Mouse (Mus musculus) limb, embryonic 14.5 days (tissue): Measurements from ENCODE around the gene Pde6h. TPM values are rescaled to one million over a fixed set of nuclear protein-coding genes. Genes with fewer than 3 reads are reported as not detected.

ENCODE experiments used
- ATAC-seq: fragments of 200-750 bp; cut with Nextera tagmentation; 2 replicates; pipeline ENCODE4 v1.8.0; 2017; ENCODE audit warnings: low read depth, moderate number of reproducible peaks, moderate TSS enrichment; ENCODE audit not compliant: low FRiP score
- DNase-seq: peaks from one replicate; pipeline ENCODE4 v3.0.0-alpha.2; 2015; ENCODE audit warnings: low spot score
- H3K27ac ChIP-seq: fragments of 300-500 bp; sonication (generic); replicated peaks from 2 replicates; pipeline ENCODE4 v1.5.1; 2014; ENCODE audit warnings: low read depth, mild to moderate bottlenecking, low read length, moderate library complexity, mixed read lengths
- H3K27me3 ChIP-seq: fragments of 300-500 bp; sonication (generic); 2 replicates; pipeline ENCODE4 v1.6.1; 2014; ENCODE audit warnings: low read length, mixed read lengths; ENCODE audit not compliant: control insufficient read depth, insufficient read depth
- H3K36me3 ChIP-seq: fragments of 300-500 bp; sonication (generic); 2 replicates; pipeline ENCODE4 v1.6.1; 2014; ENCODE audit warnings: mild to moderate bottlenecking, low read length, moderate library complexity, mixed read lengths; ENCODE audit not compliant: control insufficient read depth, insufficient read depth
- H3K4me1 ChIP-seq: fragments of 300-500 bp; sonication (generic); 2 replicates; pipeline ENCODE4 v1.6.1; 2014; ENCODE audit warnings: antibody characterized with exemption, low read length, mixed read lengths; ENCODE audit not compliant: control insufficient read depth, insufficient read depth
- H3K4me2 ChIP-seq: fragments of 300-500 bp; sonication (generic); replicated peaks from 2 replicates; pipeline ENCODE4 v1.6.1; 2014; ENCODE audit warnings: low read depth, mild to moderate bottlenecking, low read length, moderate library complexity; ENCODE audit not compliant: severe bottlenecking
- H3K4me3 ChIP-seq: fragments of 300-500 bp; sonication (generic); replicated peaks from 2 replicates; pipeline ENCODE4 v1.5.1; 2014; ENCODE audit warnings: low read length
- H3K9ac ChIP-seq: fragments of 300-500 bp; sonication (generic); 2 replicates; pipeline ENCODE4 v1.6.1; 2014; ENCODE audit warnings: mild to moderate bottlenecking, low read depth, low read length, moderate library complexity; ENCODE audit not compliant: severe bottlenecking
- H3K9me3 ChIP-seq: fragments of 300-500 bp; sonication (generic); 2 replicates; pipeline ENCODE4 v1.6.1; 2016; ENCODE audit warnings: low read length; ENCODE audit not compliant: control insufficient read depth
- POLR2A ChIP-seq: fragments of 200-500 bp; IDR thresholded peaks from 2 replicates; pipeline ENCODE4 v1.8.0; 2012; ENCODE audit warnings: inconsistent platforms, mild to moderate bottlenecking, moderate library complexity, borderline replicate concordance; ENCODE audit not compliant: insufficient read depth, insufficient read length; ENCODE audit errors: extremely low read depth
- WGBS: fragments of 180-500 bp; shearing (Covaris S2); extraction: QIAGEN DNeasy Blood & Tissue Kit; methylation state at CpG from one replicate; pipeline ENCODE4 v1.1.7; 2014; 5-methylcytosine and 5-hydroxymethylcytosine counted together
- polyA plus RNA-seq, 2 experiments: library from polyadenylated mRNA; depleted of rRNA in 1 of 2; stranded (reverse) in 1 of 2; unstranded in 1 of 2; fragments of >200 nt; fragmentation: Nextera tagmentation in 1 of 2; extraction: Ambion mirVana in 1 of 2; gene quantifications; 2 replicates each; pipeline versions ENCODE4 v1.2.1 to v1.2.3; 2012 to 2014

Pde6h gene
- polyA plus RNA-seq, 2 experiments: 0.20 to 0.23 TPM

DNA sequence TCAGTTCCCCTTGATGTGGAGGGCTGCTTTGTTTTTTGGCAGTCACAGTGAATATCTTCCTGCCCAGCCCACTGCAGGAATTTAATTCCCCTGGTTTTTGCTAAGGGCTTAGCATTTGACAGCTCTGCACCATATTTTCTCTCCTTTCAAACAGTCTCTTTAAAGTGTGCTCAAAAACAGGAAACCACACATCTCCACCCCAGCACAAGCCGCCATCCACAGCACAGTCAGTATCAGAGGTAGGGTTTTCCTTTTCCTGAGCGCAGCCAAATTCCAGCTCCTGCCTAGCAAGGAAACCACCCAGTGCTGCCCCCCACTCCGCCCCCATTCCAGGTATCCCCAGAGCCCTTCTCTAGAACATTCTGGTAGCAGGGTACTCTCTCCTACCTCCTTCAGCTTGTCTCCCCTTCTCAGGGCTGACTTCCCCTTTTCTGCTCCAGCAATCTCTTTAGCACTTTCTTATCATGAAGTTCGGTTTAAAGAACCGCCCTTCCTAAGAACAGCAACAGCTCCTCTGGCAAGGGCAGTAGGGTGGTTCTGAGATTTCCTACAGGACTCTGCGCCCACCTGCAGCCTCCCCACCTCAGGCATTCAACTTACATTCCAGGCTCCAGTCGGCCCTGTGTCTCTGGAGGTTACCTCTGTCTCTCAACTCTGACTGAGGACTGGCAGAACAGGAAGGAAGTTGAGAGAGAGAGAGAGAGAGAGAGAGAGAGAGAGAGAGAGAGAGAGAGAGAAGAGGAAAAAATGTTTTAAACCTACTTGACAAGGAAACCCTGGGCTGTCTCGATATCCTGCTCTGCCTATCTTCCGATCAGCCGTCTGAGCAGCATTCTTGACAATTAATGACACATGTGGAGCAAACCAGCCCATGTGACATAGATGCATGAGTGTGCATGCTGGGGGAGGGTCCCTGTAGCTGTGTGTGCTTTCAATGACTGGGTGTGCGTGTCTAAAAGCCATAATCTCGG lies 17.7 kb downstream of the Pde6h start, which contains the start of gene Arhgdib:
TSS of gene Arhgdib (minus strand) at position 849 of the 971 bp plus-strand sequence.
- WGBS: 22% methylated on average over 12 of the region's 12 CpGs
- peak within 1 kb of the TSS; percentile 7 for H3K4me3 ChIP-seq

DNA sequence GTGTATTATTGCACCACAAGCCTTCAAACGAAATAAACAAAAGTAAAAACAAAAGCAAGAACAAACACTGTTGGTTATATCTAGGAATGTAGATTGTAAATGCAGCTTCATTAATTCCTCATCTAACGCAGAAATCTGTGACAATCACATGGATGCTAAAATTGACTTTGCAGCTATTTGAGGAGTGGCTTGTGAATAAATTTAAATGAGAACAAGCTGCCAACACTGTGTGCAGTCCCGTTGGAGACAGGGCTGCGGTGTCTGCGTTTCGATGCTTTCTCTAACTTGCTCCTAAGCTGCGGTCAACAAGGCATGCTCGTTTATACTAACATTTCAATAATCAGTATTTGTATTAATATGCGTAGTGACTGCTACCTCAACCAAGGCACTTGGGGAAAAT lies 18.6 kb downstream of the Pde6h start:
- Histone ChIP-seq H3K4me3 (no peak overlapping the region), H3K36me3 (no peaks in the 10 kb centered on the region), H3K27me3 (no peaks in the 10 kb centered on the region), H3K4me1 (peaks cover 34% of the 10 kb centered on the region), H3K9me3 (no peaks in the 10 kb centered on the region), H3K4me2 (no peak overlapping the region), H3K9ac (no peak overlapping the region), H3K27ac (no peak overlapping the region)
- TF ChIP-seq POLR2A: no peak
- ATAC-seq: no peak
- WGBS: 54% methylated on average over 9 of the region's 9 CpGs
- no peak for DNase-seq

More for the DNA sequence above, 17.7 kb downstream of the Pde6h start, which contains the start of gene Arhgdib:
- H3K9me3 ChIP-seq: no peaks in the 10 kb centered on the region
- H3K27me3 ChIP-seq: no peaks in the 10 kb centered on the region
- H3K36me3 ChIP-seq: no peaks in the 10 kb centered on the region
- H3K27ac ChIP-seq: peak within 1 kb of the TSS; percentile 85
- H3K4me2 ChIP-seq: peak within 1 kb of the TSS; percentile 26
- no peak for TF ChIP-seq POLR2A
- DNase-seq (peak; percentile 49), ATAC-seq (peak; percentile 38; the same call in 1 of the 2 replicates)
- H3K4me1 ChIP-seq: peaks cover 32% of the 10 kb centered on the region
- H3K9ac ChIP-seq: peak within 1 kb of the TSS; percentile 34

DNA sequence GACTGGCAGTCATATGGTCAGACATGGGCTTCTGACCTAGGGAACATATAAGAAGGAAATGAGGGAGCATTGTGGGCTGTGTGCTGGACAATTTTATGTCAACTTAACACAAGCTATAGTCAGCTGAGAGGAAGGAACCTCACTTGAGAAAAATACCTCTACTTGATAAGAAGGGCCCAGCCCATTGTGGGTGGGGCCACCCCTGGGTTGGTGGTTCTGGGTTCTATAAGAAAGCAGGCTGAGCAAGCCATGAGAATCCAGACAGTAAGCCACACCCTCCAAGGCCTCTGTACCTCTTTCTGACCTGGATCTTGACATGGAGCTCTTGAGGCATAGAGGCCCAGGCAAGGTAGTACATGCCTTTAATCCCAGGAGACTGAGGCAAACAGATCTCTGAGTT lies 19.8 kb downstream of the Pde6h start:
- no peaks in the 10 kb centered on the region for H3K36me3 ChIP-seq
- no peaks in the 10 kb centered on the region for H3K9me3 ChIP-seq
- no peak for DNase-seq
- H3K4me2 ChIP-seq: no peak overlapping the region
- H3K4me1 ChIP-seq: peaks cover 41% of the 10 kb centered on the region
- H3K4me3 ChIP-seq: no peak overlapping the region
- no peak overlapping the region for H3K27ac ChIP-seq
- no peak for ATAC-seq
- H3K9ac ChIP-seq: no peak overlapping the region
- TF ChIP-seq POLR2A: no peak
- H3K27me3 ChIP-seq: no peaks in the 10 kb centered on the region

DNA sequence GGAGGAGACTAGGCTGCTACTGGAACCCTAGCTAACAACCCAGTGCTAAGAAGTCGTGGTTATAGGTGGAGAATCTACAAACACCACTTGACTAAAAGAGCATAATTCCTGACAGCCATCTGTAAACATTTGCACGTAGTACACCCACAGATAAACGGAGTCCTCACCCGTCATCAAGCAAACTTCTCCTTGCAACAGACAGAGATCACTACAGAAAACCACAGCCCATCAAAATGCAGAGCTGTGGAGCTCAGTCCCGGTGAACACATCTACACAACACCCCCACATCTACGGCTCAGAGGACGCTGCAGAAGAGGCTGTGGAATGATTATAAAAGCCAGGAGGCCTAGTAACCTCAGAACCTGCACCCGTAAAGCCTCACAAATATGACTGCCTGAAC lies 20.9 kb downstream of the Pde6h start:
- H3K4me2 ChIP-seq: no peak overlapping the region
- H3K4me3 ChIP-seq: no peak overlapping the region
- 69% methylated on average over 8 of the region's 8 CpGs for WGBS
- TF ChIP-seq POLR2A: no peak
- no peak overlapping the region for H3K27ac ChIP-seq
- DNase-seq: no peak
- H3K36me3 ChIP-seq: no peaks in the 10 kb centered on the region
- H3K9me3 ChIP-seq: no peaks in the 10 kb centered on the region
- H3K4me1 ChIP-seq: peaks cover 42% of the 10 kb centered on the region
- H3K27me3 ChIP-seq: no peaks in the 10 kb centered on the region
- no peak for ATAC-seq
- H3K9ac ChIP-seq: no peak overlapping the region

DNA sequence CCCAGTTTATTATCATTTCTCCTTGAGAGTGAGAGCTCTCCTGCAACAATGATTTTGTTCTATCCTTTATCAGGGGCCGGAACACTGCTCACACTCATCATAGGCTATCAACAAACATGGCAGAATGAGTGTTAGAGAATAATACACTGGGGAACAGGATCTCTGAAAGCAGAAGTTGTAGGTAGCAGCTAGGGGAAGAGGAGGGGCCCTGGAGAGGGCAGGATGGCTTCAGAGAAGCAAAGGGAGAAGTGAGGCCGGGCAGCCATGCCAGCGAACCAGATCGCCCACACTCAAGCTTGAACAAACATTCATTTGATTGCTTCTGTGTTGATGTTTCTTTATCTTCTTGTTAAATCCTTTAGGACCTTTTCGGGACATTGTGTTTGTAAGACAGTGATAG lies 22.6 kb downstream of the Pde6h start:
- WGBS: 86% methylated on average over 5 of the region's 5 CpGs
- no peak for DNase-seq

More for the DNA sequence above, 22.6 kb downstream of the Pde6h start:
- Histone ChIP-seq H3K27ac (no peak overlapping the region), H3K4me2 (no peak overlapping the region), H3K27me3 (no peaks in the 10 kb centered on the region), H3K4me3 (no peak overlapping the region), H3K4me1 (peaks cover 26% of the 10 kb centered on the region), H3K9me3 (no peaks in the 10 kb centered on the region), H3K36me3 (no peaks in the 10 kb centered on the region), H3K9ac (no peak overlapping the region)
- no peak for TF ChIP-seq POLR2A
- ATAC-seq: no peak
